In genomic region chr3:151638326-151638725, GRCm38 (mm10) we compare ENCODE assay signal across 27 mouse cellular contexts.
DNase-seq lines count a peak whose midpoint lies in the region; ATAC-seq and TF ChIP-seq lines count a peak whose summit lies in the region.
"Had no signal": no experiment of that assay in that cellular context is flagged by ENCODE, and none has a peak within 500 bp of the region (broad histone marks: within the 10 kb centered on the region; RNA-seq: fewer than 3 reads in every experiment).

No protein-coding gene starts in this region.

- H3K27me3 ChIP-seq in heart, postnatal 0 days (ENCODE audit: control insufficient read depth, insufficient read depth, low read length): no peaks in the 10 kb centered on the region
- no peaks in the 10 kb centered on the region for H3K27me3 ChIP-seq in liver, postnatal 0 days (ENCODE audit: insufficient read depth, low read length)
- H3K27me3 ChIP-seq in stomach, postnatal 0 days (ENCODE audit: control insufficient read depth, insufficient read depth, low read length): no peaks in the 10 kb centered on the region
- H3K27me3 ChIP-seq: forebrain, embryonic 15.5 days; heart, embryonic 13.5 days; hindbrain, embryonic 13.5 days; limb, embryonic 15.5 days; liver, embryonic 15.5 days; megakaryocyte, embryonic 14.5 days; midbrain, embryonic 13.5 days; neural tube, embryonic 12.5 days had no signal

- H3K27ac ChIP-seq in heart, postnatal 0 days (ENCODE audit: low read depth): no peak overlapping the region
- no peak overlapping the region for H3K27ac ChIP-seq in liver, postnatal 0 days (ENCODE audit: low read depth)
- no peak overlapping the region for H3K27ac ChIP-seq in ES-E14 (ENCODE audit: insufficient read depth, low read depth, low read length, poor library complexity, severe bottlenecking)
- no peak overlapping the region for H3K27ac ChIP-seq in stomach, postnatal 0 days (replicated peaks)
- H3K27ac ChIP-seq: forebrain, embryonic 15.5 days; heart, embryonic 13.5 days; hindbrain, embryonic 13.5 days; limb, embryonic 15.5 days; liver, embryonic 15.5 days; midbrain, embryonic 13.5 days; neural tube, embryonic 12.5 days had no signal

- ATAC-seq in heart, postnatal 0 days (ENCODE audit: insufficient read depth, low read depth): no peak
- ATAC-seq in liver, postnatal 0 days: no peak
- ATAC-seq in stomach, postnatal 0 days (ENCODE audit: low FRiP score, low TSS enrichment): no peak
- ATAC-seq: forebrain, embryonic 15.5 days; midbrain, embryonic 13.5 days had no signal

- H3K36me3 ChIP-seq in heart, postnatal 0 days (replicated peaks; ENCODE audit: control insufficient read depth, insufficient read depth, low read length): no peaks in the 10 kb centered on the region
- H3K36me3 ChIP-seq in liver, postnatal 0 days (replicated peaks; ENCODE audit: insufficient read depth, low read length): no peaks in the 10 kb centered on the region
- H3K36me3 ChIP-seq in ES-E14 (ENCODE audit: control insufficient read depth, insufficient read depth, low read length, poor library complexity, severe bottlenecking): no peaks in the 10 kb centered on the region
- no peaks in the 10 kb centered on the region for H3K36me3 ChIP-seq in stomach, postnatal 0 days (ENCODE audit: control insufficient read depth, insufficient read depth, low read length)
- H3K36me3 ChIP-seq: forebrain, embryonic 15.5 days; heart, embryonic 13.5 days; hindbrain, embryonic 13.5 days; limb, embryonic 15.5 days; liver, embryonic 15.5 days; midbrain, embryonic 13.5 days; neural tube, embryonic 12.5 days had no signal

- in situ Hi-C loops in ES-E14 (cut with MboI; ENCODE audit: low sequenced_read_pairs in 2 of 2, unreplicated experiment in 2 of 2): no loop called here

- H3K4me1 ChIP-seq in heart, postnatal 0 days (ENCODE audit: control insufficient read depth, insufficient read depth): no peaks in the 10 kb centered on the region
- H3K4me1 ChIP-seq in liver, postnatal 0 days (ENCODE audit: insufficient read depth): no peaks in the 10 kb centered on the region
- no peaks in the 10 kb centered on the region for H3K4me1 ChIP-seq in ES-E14 (ENCODE audit: control insufficient read depth in 2 of 2, insufficient read depth in 2 of 2, low read length in 2 of 2, poor library complexity in 1 of 2)
- H3K4me1 ChIP-seq in stomach, postnatal 0 days (replicated peaks; ENCODE audit: control insufficient read depth, insufficient read depth): no peaks in the 10 kb centered on the region
- H3K4me1 ChIP-seq: forebrain, embryonic 15.5 days; heart, embryonic 13.5 days; hindbrain, embryonic 13.5 days; limb, embryonic 15.5 days; liver, embryonic 15.5 days; megakaryocyte, embryonic 14.5 days; midbrain, embryonic 13.5 days; neural tube, embryonic 12.5 days had no signal

- no peaks in the 10 kb centered on the region for H3K9me3 ChIP-seq in heart, postnatal 0 days (replicated peaks; ENCODE audit: control insufficient read depth, low read length)
- H3K9me3 ChIP-seq in liver, postnatal 0 days (ENCODE audit: low read length): no peaks in the 10 kb centered on the region
- no peaks in the 10 kb centered on the region for H3K9me3 ChIP-seq in ES-E14 (ENCODE audit: control insufficient read depth, insufficient read depth, low read depth, low read length)
- no peaks in the 10 kb centered on the region for H3K9me3 ChIP-seq in stomach, postnatal 0 days (ENCODE audit: control insufficient read depth, low read length)
- H3K9me3 ChIP-seq: forebrain, embryonic 15.5 days; heart, embryonic 13.5 days; hindbrain, embryonic 13.5 days; limb, embryonic 15.5 days; liver, embryonic 15.5 days; megakaryocyte, embryonic 14.5 days; midbrain, embryonic 13.5 days; neural tube, embryonic 12.5 days had no signal

- no peak for TF ChIP-seq EP300 in heart, postnatal 0 days (IDR thresholded peaks at IDR 0.05; ENCODE audit: low read depth)
- TF ChIP-seq EP300 in liver, postnatal 0 days (IDR thresholded peaks at IDR 0.05; ENCODE audit: low read depth): no peak
- no peak for TF ChIP-seq EP300 in stomach, postnatal 0 days (optimal IDR thresholded peaks at IDR 0.05)

- 86% methylated on average over 1 of the region's 1 CpGs for WGBS in heart, postnatal 0 days
- 83% methylated on average over 1 of the region's 1 CpGs for WGBS in liver, postnatal 0 days (ENCODE audit: insufficient replicate concordance)
- WGBS in stomach, postnatal 0 days: 100% methylated on average over 1 of the region's 1 CpGs

- H3K9ac ChIP-seq in heart, postnatal 0 days (replicated peaks; ENCODE audit: low read depth, low read length): no peak overlapping the region
- no peak overlapping the region for H3K9ac ChIP-seq in liver, postnatal 0 days (replicated peaks)
- no peak overlapping the region for H3K9ac ChIP-seq in ES-E14 (ENCODE audit: insufficient read depth, low read depth, low read length, poor library complexity, severe bottlenecking)
- no peak overlapping the region for H3K9ac ChIP-seq in stomach, postnatal 0 days (ENCODE audit: low read length)
- H3K9ac ChIP-seq: forebrain, embryonic 15.5 days; heart, embryonic 13.5 days; hindbrain, embryonic 13.5 days; limb, embryonic 15.5 days; liver, embryonic 15.5 days; midbrain, embryonic 13.5 days; neural tube, embryonic 12.5 days had no signal

- H3K4me2 ChIP-seq in heart, postnatal 0 days (ENCODE audit: low read depth, low read length): no peak overlapping the region
- no peak overlapping the region for H3K4me2 ChIP-seq in liver, postnatal 0 days (ENCODE audit: low read depth, low read length)
- no peak overlapping the region for H3K4me2 ChIP-seq in stomach, postnatal 0 days (replicated peaks; ENCODE audit: low read depth)
- H3K4me2 ChIP-seq: forebrain, embryonic 15.5 days; heart, embryonic 13.5 days; hindbrain, embryonic 13.5 days; limb, embryonic 15.5 days; liver, embryonic 15.5 days; midbrain, embryonic 13.5 days; neural tube, embryonic 12.5 days had no signal

- no peak for DNase-seq in heart, postnatal 0 days (ENCODE audit: low spot score)
- no peak for DNase-seq in heart, adult 18-20 months
- DNase-seq in liver, postnatal 0 days: no peak
- DNase-seq in liver (no peak), ES-E14 (ENCODE audit: low read depth, low spot score) (no peak)
- no peak for DNase-seq in stomach, postnatal 0 days (ENCODE audit: low spot score)
- no peak for DNase-seq in adrenal gland, adult (ENCODE audit: inconsistent age in 2 of 2, low spot score in 1 of 2)
- DNase-seq: cerebellum, adult 11-12 months; cerebellum, postnatal 10 days; gastrocnemius, postnatal 14 days; heart, adult 11 months; heart, postnatal 36 days; kidney, adult 9 months; kidney, postnatal 36 days; layer of hippocampus, adult 9-11 months; left cerebral cortex, postnatal 4 days; lung, postnatal 14 days; right cerebral cortex, postnatal 25 days; thymus, postnatal 14 days had no signal

- H3K4me3 ChIP-seq in heart, postnatal 0 days (ENCODE audit: low read depth, low read length): no peak overlapping the region
- no peak overlapping the region for H3K4me3 ChIP-seq in liver, postnatal 0 days (ENCODE audit: low read depth, low read length)
- no peak overlapping the region for H3K4me3 ChIP-seq in ES-E14 (ENCODE audit: insufficient read depth in 1 of 2, low read depth in 1 of 2, low read length in 2 of 2, poor library complexity in 1 of 2, severe bottlenecking in 1 of 2)
- no peak overlapping the region for H3K4me3 ChIP-seq in stomach, postnatal 0 days (ENCODE audit: low read depth, low read length)
- H3K4me3 ChIP-seq: forebrain, embryonic 15.5 days; heart, embryonic 13.5 days; hindbrain, embryonic 13.5 days; limb, embryonic 15.5 days; liver, embryonic 15.5 days; megakaryocyte, embryonic 14.5 days; midbrain, embryonic 13.5 days; neural tube, embryonic 12.5 days had no signal

- peak; percentile 28 for TF ChIP-seq CTCF in heart, postnatal 0 days (IDR thresholded peaks at IDR 0.05; ENCODE audit: low read depth)
- TF ChIP-seq CTCF in liver, postnatal 0 days (IDR thresholded peaks at IDR 0.05; ENCODE audit: low read depth): peak; percentile 15; the same call in 1 of the 2 replicates
- TF ChIP-seq CTCF in stomach, postnatal 0 days (IDR thresholded peaks at IDR 0.05; ENCODE audit: low read depth): peak; percentile 40

TF ChIP-seq in ES-E14, 5 proteins besides CTCF, POLR2A, EP300 and RAD21:
- TF ChIP-seq ZNF384 (IDR thresholded peaks at IDR 0.05; ENCODE audit: low read depth, low read length) (peak; percentile 91), ZC3H11A (IDR thresholded peaks at IDR 0.05; ENCODE audit: borderline replicate concordance, low read depth, low read length) (no peak)
